Mouse (Mus musculus) heart, postnatal 0 days (tissue): Measurements from ENCODE around the gene Trim29. TPM values are rescaled to one million over a fixed set of nuclear protein-coding genes. Genes with fewer than 3 reads are reported as not detected.

Source experiments
- ATAC-seq: fragments of 200-750 bp; cut with Nextera tagmentation; 2 replicates; pipeline ENCODE4 v1.8.0; 2017; ENCODE audit warnings: low read depth, moderate number of reproducible peaks, moderate library complexity; ENCODE audit not compliant: insufficient read depth
- DNase-seq: peaks from one replicate; pipeline ENCODE4 v3.0.0-alpha.2; 2016; ENCODE audit warnings: low spot score
- H3K27ac ChIP-seq: fragments of 300-500 bp; sonication (generic); 2 replicates; pipeline ENCODE4 v1.5.1; 2014; ENCODE audit warnings: low read depth, mild to moderate bottlenecking
- H3K27me3 ChIP-seq: fragments of 300-500 bp; sonication (generic); 2 replicates; pipeline ENCODE4 v1.6.1; 2014; ENCODE audit warnings: low read length, mixed read lengths; ENCODE audit not compliant: control insufficient read depth, insufficient read depth
- H3K36me3 ChIP-seq: fragments of 300-500 bp; sonication (generic); replicated peaks from 2 replicates; pipeline ENCODE4 v1.6.1; 2014; ENCODE audit warnings: low read length, mixed read lengths; ENCODE audit not compliant: control insufficient read depth, insufficient read depth
- H3K4me1 ChIP-seq: fragments of 300-500 bp; sonication (generic); 2 replicates; pipeline ENCODE4 v1.6.1; 2014; ENCODE audit warnings: antibody characterized with exemption; ENCODE audit not compliant: control insufficient read depth, insufficient read depth
- H3K4me2 ChIP-seq: fragments of 300-500 bp; sonication (generic); 2 replicates; pipeline ENCODE4 v1.6.1; 2014; ENCODE audit warnings: low read depth, mild to moderate bottlenecking, low read length, moderate library complexity
- H3K4me3 ChIP-seq: fragments of 300-500 bp; sonication (generic); 2 replicates; pipeline ENCODE4 v1.5.1; 2014; ENCODE audit warnings: low read depth, low read length
- H3K9ac ChIP-seq: fragments of 300-500 bp; sonication (generic); replicated peaks from 2 replicates; pipeline ENCODE4 v1.6.1; 2014; ENCODE audit warnings: low read depth, low read length, mixed read lengths
- H3K9me3 ChIP-seq: fragments of 300-500 bp; sonication (generic); replicated peaks from 2 replicates; pipeline ENCODE4 v1.6.1; 2016; ENCODE audit warnings: low read length; ENCODE audit not compliant: control insufficient read depth
- CTCF ChIP-seq: IDR thresholded peaks from 2 replicates; pipeline ENCODE4 v1.5.1; 2016; ENCODE audit warnings: antibody characterized with exemption, control low read depth, low read depth
- EP300 ChIP-seq: IDR thresholded peaks from 2 replicates; pipeline ENCODE4 v1.6.1; 2016; ENCODE audit warnings: antibody characterized with exemption, low read depth
- WGBS: fragments of 180-500 bp; shearing (Covaris S2); extraction: QIAGEN DNeasy Blood & Tissue Kit; methylation state at CpG from one replicate; pipeline ENCODE4 v1.1.7; 2014; 5-methylcytosine and 5-hydroxymethylcytosine counted together
- polyA plus RNA-seq: library from polyadenylated mRNA; unstranded; fragments of >200 nt; fragmentation: Nextera tagmentation; extraction: Ambion mirVana; gene quantifications from 2 replicates; pipeline ENCODE4 v1.2.1, GENCODE M21; 2015
- total RNA-seq: library from RNA; depleted of rRNA; stranded (reverse); fragments of >200 nt; gene quantifications from 2 replicates; pipeline ENCODE4 v1.2.3, GENCODE M21; 2014; ENCODE audit warnings: low replicate concordance; rRNA removed

Trim29 gene
- total and polyA plus RNA-seq, 2 experiments from 2014 or later: 0.14 to 4.2 TPM

GRCm38 (mm10) chr9:43358591-43359323 is 48.1 kb downstream of the Trim29 start:
- no peak for ATAC-seq
- TF ChIP-seq CTCF (no peak), EP300 (no peak)
- no peak overlapping the region for H3K27ac ChIP-seq
- no peak for DNase-seq
- no peaks in the 10 kb centered on the region for H3K36me3 ChIP-seq
- no peak overlapping the region for H3K4me2 ChIP-seq
- H3K4me1 ChIP-seq: no peaks in the 10 kb centered on the region
- H3K4me3 ChIP-seq: no peak overlapping the region
- H3K9ac ChIP-seq: no peak overlapping the region
- no peaks in the 10 kb centered on the region for H3K9me3 ChIP-seq
- peaks cover 6% of the 10 kb centered on the region for H3K27me3 ChIP-seq
- WGBS: 52% methylated on average over 15 of the region's 15 CpGs

- TF ChIP-seq EP300 (no peak), CTCF (no peak)
- Histone ChIP-seq H3K27ac (no peak overlapping the region), H3K4me1 (no peaks in the 10 kb centered on the region), H3K36me3 (no peaks in the 10 kb centered on the region), H3K27me3 (no peaks in the 10 kb centered on the region), H3K4me3 (no peak overlapping the region), H3K9ac (no peak overlapping the region), H3K9me3 (no peaks in the 10 kb centered on the region), H3K4me2 (no peak overlapping the region)
- DNase-seq (no peak), ATAC-seq (no peak)
- WGBS: 72% methylated on average over 3 of the region's 3 CpGs
These were observed 58.1 kb downstream of the Trim29 start for GRCm38 (mm10) chr9:43368781-43369180.

- WGBS: 59% methylated on average over 4 of the region's 4 CpGs
- Histone ChIP-seq H3K27me3 (0 out of 2 replicates have a peak, but pooled peaks cover 5% of the 10 kb centered on the region), H3K9me3 (no peaks in the 10 kb centered on the region), H3K4me1 (no peaks in the 10 kb centered on the region), H3K36me3 (no peaks in the 10 kb centered on the region), H3K9ac (no peak overlapping the region), H3K4me3 (no peak overlapping the region), H3K27ac (no peak overlapping the region), H3K4me2 (no peak overlapping the region)
- no peak for DNase-seq
- no peak for ATAC-seq
- no peak for TF ChIP-seq CTCF
- no peak for TF ChIP-seq EP300
These were observed 73.2 kb downstream of the Trim29 start for GRCm38 (mm10) chr9:43383871-43384270.

- 52% methylated on average over 3 of the region's 3 CpGs for WGBS
- H3K27me3 ChIP-seq: 0 out of 2 replicates have a peak, but pooled peaks cover 5% of the 10 kb centered on the region
- no peaks in the 10 kb centered on the region for H3K36me3 ChIP-seq
- H3K4me2 ChIP-seq: no peak overlapping the region
- ATAC-seq (no peak), DNase-seq (no peak)
- H3K9ac ChIP-seq: no peak overlapping the region
- TF ChIP-seq CTCF (no peak), EP300 (no peak)
- H3K9me3 ChIP-seq: no peaks in the 10 kb centered on the region
- H3K27ac ChIP-seq: no peak overlapping the region
- H3K4me3 ChIP-seq: no peak overlapping the region
- no peaks in the 10 kb centered on the region for H3K4me1 ChIP-seq
These were observed 73.8 kb downstream of the Trim29 start for GRCm38 (mm10) chr9:43384400-43384799.

Other genes with a start within 250 kb of the Trim29 start
- 57.3 and 63.5 TPM in 2 replicates for gene Arhgef12, start 203.6 kb upstream of the Trim29 start, total RNA-seq
- gene Arhgef12, start 203.6 kb upstream of the Trim29 start, polyA plus RNA-seq: 9.3 and 10.3 TPM in 2 replicates
- gene Tmem136, start 194.3 kb upstream of the Trim29 start, total RNA-seq: 5.5 and 7.5 TPM in 2 replicates
- gene Tmem136, start 194.3 kb upstream of the Trim29 start, polyA plus RNA-seq: 8.0 and 8.1 TPM in 2 replicates
- gene Pou2f3, start 100.5 kb upstream of the Trim29 start, total RNA-seq: not detected in 2 replicates
- 0.08 and 0.10 TPM in 2 replicates for gene Pou2f3, start 100.5 kb upstream of the Trim29 start, polyA plus RNA-seq
- gene Oaf, start 70.9 kb upstream of the Trim29 start, total RNA-seq: 15.6 and 26.6 TPM in 2 replicates
- gene Oaf, start 70.9 kb upstream of the Trim29 start, polyA plus RNA-seq: 20.7 and 22.4 TPM in 2 replicates